Mouse (Mus musculus): ENCODE measurements at regions not wholly inside any gene's neighbourhood (a gene's known extent, or its start where the extent isn't known, plus 50 kb on each side); places are given as distances from the start of the nearest gene placed in this dataset.

GRCm38 (mm10) chr6:143365840-143366239 is 198.8 kb downstream of the Etnk1 start:
- H3K4me1 ChIP-seq (replicated peaks; ENCODE audit: control insufficient read depth, insufficient read depth, low read length): no peaks in the 10 kb centered on the region
- H3K4me2 ChIP-seq (replicated peaks; ENCODE audit: low read depth): no peak overlapping the region
- ATAC-seq: no peak
- no peaks in the 10 kb centered on the region for H3K27me3 ChIP-seq (replicated peaks; ENCODE audit: control insufficient read depth, insufficient read depth, low read length)
- H3K9me3 ChIP-seq (ENCODE audit: control insufficient read depth): no peaks in the 10 kb centered on the region
- TF ChIP-seq CTCF (IDR thresholded peaks at IDR 0.05; ENCODE audit: low read depth): no peak
- H3K27ac ChIP-seq (ENCODE audit: low read depth, low read length): no peak overlapping the region
- H3K36me3 ChIP-seq (ENCODE audit: control insufficient read depth, insufficient read depth): no peaks in the 10 kb centered on the region
- H3K9ac ChIP-seq (ENCODE audit: low read depth, low read length): no peak overlapping the region
- no peak overlapping the region for H3K4me3 ChIP-seq (ENCODE audit: low read depth, low read length)
- 86% methylated on average over 5 of the region's 5 CpGs for WGBS

GRCm38 (mm10) chr6:143367804-143368203 is 200.8 kb downstream of the Etnk1 start:
- Histone ChIP-seq H3K4me1 (replicated peaks; ENCODE audit: control insufficient read depth, insufficient read depth, low read length) (no peaks in the 10 kb centered on the region), H3K36me3 (ENCODE audit: control insufficient read depth, insufficient read depth) (no peaks in the 10 kb centered on the region), H3K27ac (ENCODE audit: low read depth, low read length) (no peak overlapping the region), H3K9me3 (ENCODE audit: control insufficient read depth) (no peaks in the 10 kb centered on the region), H3K4me2 (replicated peaks; ENCODE audit: low read depth) (no peak overlapping the region), H3K9ac (ENCODE audit: low read depth, low read length) (no peak overlapping the region), H3K4me3 (ENCODE audit: low read depth, low read length) (no peak overlapping the region), H3K27me3 (replicated peaks; ENCODE audit: control insufficient read depth, insufficient read depth, low read length) (no peaks in the 10 kb centered on the region)
- ATAC-seq: no peak
- no peak for TF ChIP-seq CTCF (IDR thresholded peaks at IDR 0.05; ENCODE audit: low read depth)
- WGBS: 66% methylated on average over 3 of the region's 3 CpGs

GRCm38 (mm10) chr6:143368646-143369045 is 201.6 kb downstream of the Etnk1 start:
- H3K27me3 ChIP-seq (replicated peaks; ENCODE audit: control insufficient read depth, insufficient read depth, low read length): no peaks in the 10 kb centered on the region
- no peak for ATAC-seq
- H3K36me3 ChIP-seq (ENCODE audit: control insufficient read depth, insufficient read depth): no peaks in the 10 kb centered on the region
- WGBS: 60% methylated on average over 8 of the region's 8 CpGs
- H3K9me3 ChIP-seq (ENCODE audit: control insufficient read depth): no peaks in the 10 kb centered on the region
- no peak for TF ChIP-seq CTCF (IDR thresholded peaks at IDR 0.05; ENCODE audit: low read depth)
- H3K4me2 ChIP-seq (replicated peaks; ENCODE audit: low read depth): no peak overlapping the region
- no peak overlapping the region for H3K27ac ChIP-seq (ENCODE audit: low read depth, low read length)
- H3K9ac ChIP-seq (ENCODE audit: low read depth, low read length): no peak overlapping the region
- no peaks in the 10 kb centered on the region for H3K4me1 ChIP-seq (replicated peaks; ENCODE audit: control insufficient read depth, insufficient read depth, low read length)
- no peak overlapping the region for H3K4me3 ChIP-seq (ENCODE audit: low read depth, low read length)

GRCm38 (mm10) chr6:143372487-143372886 is 205.5 kb downstream of the Etnk1 start:
- H3K9me3 ChIP-seq (ENCODE audit: control insufficient read depth): no peaks in the 10 kb centered on the region
- no peak for ATAC-seq
- H3K36me3 ChIP-seq (ENCODE audit: control insufficient read depth, insufficient read depth): no peaks in the 10 kb centered on the region
- H3K27ac ChIP-seq (ENCODE audit: low read depth, low read length): no peak overlapping the region
- 50% methylated on average over 5 of the region's 5 CpGs for WGBS
- no peaks in the 10 kb centered on the region for H3K27me3 ChIP-seq (replicated peaks; ENCODE audit: control insufficient read depth, insufficient read depth, low read length)
- H3K9ac ChIP-seq (ENCODE audit: low read depth, low read length): no peak overlapping the region
- H3K4me1 ChIP-seq (replicated peaks; ENCODE audit: control insufficient read depth, insufficient read depth, low read length): no peaks in the 10 kb centered on the region
- H3K4me3 ChIP-seq (ENCODE audit: low read depth, low read length): no peak overlapping the region
- no peak overlapping the region for H3K4me2 ChIP-seq (replicated peaks; ENCODE audit: low read depth)
- no peak for TF ChIP-seq CTCF (IDR thresholded peaks at IDR 0.05; ENCODE audit: low read depth)

GRCm38 (mm10) chr6:143373686-143374273 is 206.8 kb downstream of the Etnk1 start:
- Histone ChIP-seq H3K9me3 (ENCODE audit: control insufficient read depth) (no peaks in the 10 kb centered on the region), H3K4me2 (replicated peaks; ENCODE audit: low read depth) (no peak overlapping the region), H3K36me3 (ENCODE audit: control insufficient read depth, insufficient read depth) (no peaks in the 10 kb centered on the region), H3K9ac (ENCODE audit: low read depth, low read length) (no peak overlapping the region), H3K4me1 (replicated peaks; ENCODE audit: control insufficient read depth, insufficient read depth, low read length) (no peaks in the 10 kb centered on the region), H3K27ac (ENCODE audit: low read depth, low read length) (no peak overlapping the region), H3K4me3 (ENCODE audit: low read depth, low read length) (no peak overlapping the region), H3K27me3 (replicated peaks; ENCODE audit: control insufficient read depth, insufficient read depth, low read length) (no peaks in the 10 kb centered on the region)
- TF ChIP-seq CTCF (IDR thresholded peaks at IDR 0.05; ENCODE audit: low read depth): peak; percentile 92
- WGBS: 57% methylated on average over 15 of the region's 15 CpGs
- 0 out of 2 replicates have a peak, but pooled peaks have one; percentile 56 for ATAC-seq

GRCm38 (mm10) chr6:143375951-143376713 is 209.1 kb downstream of the Etnk1 start:
- WGBS: 81% methylated on average over 21 of the region's 21 CpGs
- Histone ChIP-seq H3K9ac (ENCODE audit: low read depth, low read length) (no peak overlapping the region), H3K36me3 (ENCODE audit: control insufficient read depth, insufficient read depth) (no peaks in the 10 kb centered on the region), H3K4me2 (replicated peaks; ENCODE audit: low read depth) (no peak overlapping the region), H3K4me1 (replicated peaks; ENCODE audit: control insufficient read depth, insufficient read depth, low read length) (no peaks in the 10 kb centered on the region), H3K4me3 (ENCODE audit: low read depth, low read length) (no peak overlapping the region), H3K9me3 (ENCODE audit: control insufficient read depth) (no peaks in the 10 kb centered on the region), H3K27me3 (replicated peaks; ENCODE audit: control insufficient read depth, insufficient read depth, low read length) (no peaks in the 10 kb centered on the region), H3K27ac (ENCODE audit: low read depth, low read length) (no peak overlapping the region)
- no peak for TF ChIP-seq CTCF (IDR thresholded peaks at IDR 0.05; ENCODE audit: low read depth)
- no peak for ATAC-seq

All from intestine, postnatal 0 days (tissue).